16 mouse cellular contexts compared by ENCODE assay signal in the genomic region with DNA sequence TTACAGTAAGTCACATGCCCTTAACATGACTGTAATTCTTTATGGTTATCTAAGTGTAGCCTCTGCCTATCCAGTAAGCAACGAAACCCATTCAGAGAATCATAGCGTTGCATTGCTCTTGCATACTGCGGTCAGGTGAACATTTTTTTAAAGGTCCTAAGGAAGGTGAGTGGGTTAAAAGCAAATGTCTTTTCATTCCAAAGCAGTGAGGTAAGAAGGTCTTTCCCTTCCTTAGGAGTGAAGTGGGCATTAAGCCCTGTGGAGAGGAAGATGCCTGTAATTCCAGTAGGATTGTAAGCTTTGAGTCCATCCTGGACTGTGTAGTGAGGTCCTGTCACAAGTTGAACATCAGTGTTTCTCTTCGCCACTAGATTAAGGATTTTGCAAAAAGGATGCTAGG.
"Had no signal": no experiment of that assay in that cellular context is flagged by ENCODE, and none has a peak within 500 bp of the region (broad histone marks: within the 10 kb centered on the region; RNA-seq: fewer than 3 reads in every experiment).

No protein-coding gene starts in this region.

- H3K27ac ChIP-seq: liver, embryonic 13.5 days; liver, embryonic 15.5 days; macrophage; midbrain, embryonic 13.5 days; midbrain, embryonic 15.5 days; neural tube, embryonic 12.5 days; stomach, embryonic 15.5 days; stomach, postnatal 0 days had no signal

- ATAC-seq: liver, postnatal 0 days; midbrain, embryonic 13.5 days; midbrain, embryonic 15.5 days had no signal

- H3K4me3 ChIP-seq: liver, embryonic 13.5 days; liver, embryonic 15.5 days; megakaryocyte, embryonic 14.5 days; midbrain, embryonic 13.5 days; midbrain, embryonic 15.5 days; neural tube, embryonic 12.5 days; stomach, embryonic 15.5 days had no signal

- H3K4me2 ChIP-seq: liver, embryonic 11.5 days; liver, embryonic 13.5 days; liver, embryonic 15.5 days; midbrain, embryonic 11.5 days; midbrain, embryonic 13.5 days; midbrain, embryonic 15.5 days; neural tube, embryonic 12.5 days; stomach, embryonic 15.5 days had no signal

- DNase-seq: liver, embryonic 13.5 days; liver, postnatal 0 days; right cerebral cortex, postnatal 14 days; thymus, adult 2 months; thymus, postnatal 25 days; thymus, postnatal 4 days had no signal

- H3K36me3 ChIP-seq: liver, embryonic 13.5 days; liver, embryonic 15.5 days; midbrain, embryonic 15.5 days; stomach, embryonic 15.5 days had no signal

- H3K27me3 ChIP-seq: liver, embryonic 13.5 days; liver, embryonic 15.5 days; megakaryocyte, embryonic 14.5 days; midbrain, embryonic 13.5 days; midbrain, embryonic 15.5 days; neural tube, embryonic 12.5 days; stomach, embryonic 15.5 days had no signal

- H3K9me3 ChIP-seq: liver, embryonic 13.5 days; liver, embryonic 15.5 days; megakaryocyte, embryonic 14.5 days; midbrain, embryonic 13.5 days; midbrain, embryonic 15.5 days; neural tube, embryonic 12.5 days; stomach, embryonic 15.5 days had no signal

- H3K4me1 ChIP-seq: liver, embryonic 13.5 days; liver, embryonic 15.5 days; megakaryocyte, embryonic 14.5 days; midbrain, embryonic 15.5 days; stomach, embryonic 15.5 days had no signal

- H3K9ac ChIP-seq: liver, embryonic 13.5 days; liver, embryonic 15.5 days; liver, postnatal 0 days; midbrain, embryonic 13.5 days; midbrain, embryonic 15.5 days; neural tube, embryonic 12.5 days; stomach, embryonic 15.5 days had no signal
